Mouse (Mus musculus) heart, postnatal 14 days (tissue): Measurements from ENCODE around the gene Rad23b. TPM values are rescaled to one million over a fixed set of nuclear protein-coding genes. Genes with fewer than 3 reads are reported as not detected.

Experiments used
- DNase-seq, 2 experiments: peaks; one replicate each; pipeline ENCODE4 v3.0.0; 2021 to 2022
- intact Hi-C: fragments of 180-260 bp; cut with DNase I; formaldehyde crosslinking; loops from one replicate; pipeline ENCODE4 v1.15.1; 2025
- total RNA-seq, 2 experiments: library from RNA; stranded (reverse); gene quantifications; 2 replicates each; pipeline ENCODE4 v1.2.3; 2021

The Rad23b gene
- total RNA-seq, 2 experiments from 2014 or later, result 104 to 113 TPM

GRCm38 (mm10) chr4:55426250-55426649 is 76.4 kb downstream of the Rad23b start:
- intact Hi-C loops, result no loop called here
- no peak for DNase-seq

Other genes with a start within 250 kb of the Rad23b start
- 10 to 100 TPM; 58.8 to 59.1 TPM for gene Klf4, start 182.4 kb downstream of the Rad23b start, total RNA-seq